Mouse (Mus musculus) G1E-ER4 (cell line): ENCODE data around the gene Cdk17. TPM values are rescaled to one million over a fixed set of nuclear protein-coding genes. Genes with fewer than 3 reads are reported as not detected.

Source experiments
- GATA1 ChIP-seq: IDR thresholded peaks from one replicate; pipeline ENCODE4 v1.8.0; 2012; ENCODE audit warnings: low read length, inconsistent platforms
- polyA plus RNA-seq: library from polyadenylated mRNA; stranded (reverse); fragments of >175 nt; gene quantifications from 2 replicates; pipeline ENCODE4 v1.2.3, GENCODE M21; 2012

Cdk17 gene
- polyA plus RNA-seq, 1 experiment, result 4.8 TPM

DNA sequence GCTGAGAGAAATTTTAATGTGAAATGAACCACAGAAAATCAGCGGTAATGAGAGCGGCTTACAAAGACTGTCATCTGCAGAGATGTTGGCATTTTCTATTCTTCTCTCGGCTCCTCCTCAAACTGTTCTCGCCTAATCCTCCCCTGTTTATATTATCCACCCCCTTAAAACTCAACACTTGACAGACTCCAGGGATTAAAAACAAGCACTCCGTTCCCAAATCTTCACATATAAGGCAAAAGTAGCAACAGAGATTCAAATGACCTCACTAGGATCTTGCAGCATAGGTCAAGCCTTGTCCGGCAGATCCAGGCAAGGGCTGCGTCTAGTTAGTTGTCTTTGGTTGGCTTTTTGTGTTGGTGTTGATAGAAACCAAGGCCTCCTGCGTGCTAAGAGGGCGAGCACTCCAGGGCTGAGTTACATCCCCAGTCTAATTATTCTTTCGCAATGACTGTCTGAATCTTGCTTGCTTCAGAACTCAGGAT lies 30.2 kb upstream of the Cdk17 start:
- TF ChIP-seq GATA1, result no peak

DNA sequence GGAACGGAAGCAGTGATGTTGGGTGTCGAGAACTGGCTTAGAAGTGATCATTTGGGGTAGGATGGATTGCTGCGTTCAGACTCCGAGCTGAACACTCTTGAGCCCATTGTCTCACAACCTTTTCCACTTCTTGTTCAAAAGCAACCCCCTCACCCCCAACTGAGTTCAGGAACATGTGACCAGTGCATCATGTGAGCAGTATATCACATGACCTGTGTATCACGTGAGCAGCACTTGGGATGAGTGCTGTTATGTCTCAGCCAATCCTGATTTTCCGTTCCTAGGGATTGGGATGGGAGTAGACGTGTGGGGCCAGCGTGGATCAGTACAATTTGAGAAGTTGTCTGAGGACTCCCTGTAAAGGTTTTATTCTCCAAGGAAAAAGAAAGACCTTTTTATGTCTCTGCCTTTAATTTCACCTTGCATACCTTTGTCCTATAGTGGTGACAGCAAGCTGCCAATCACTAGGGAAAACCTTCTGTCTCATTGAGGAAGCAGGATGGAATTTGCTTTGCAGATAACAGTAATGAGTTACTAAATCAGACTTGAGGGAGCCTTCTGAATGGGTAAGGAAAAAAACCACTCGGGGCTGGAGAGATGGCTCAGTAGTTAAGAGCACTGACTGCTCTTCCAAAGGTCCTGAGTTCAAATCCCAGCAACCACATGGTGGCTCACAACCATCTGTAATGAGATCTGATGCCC lies 28.7 kb upstream of the Cdk17 start:
- TF ChIP-seq GATA1, result no peak

DNA sequence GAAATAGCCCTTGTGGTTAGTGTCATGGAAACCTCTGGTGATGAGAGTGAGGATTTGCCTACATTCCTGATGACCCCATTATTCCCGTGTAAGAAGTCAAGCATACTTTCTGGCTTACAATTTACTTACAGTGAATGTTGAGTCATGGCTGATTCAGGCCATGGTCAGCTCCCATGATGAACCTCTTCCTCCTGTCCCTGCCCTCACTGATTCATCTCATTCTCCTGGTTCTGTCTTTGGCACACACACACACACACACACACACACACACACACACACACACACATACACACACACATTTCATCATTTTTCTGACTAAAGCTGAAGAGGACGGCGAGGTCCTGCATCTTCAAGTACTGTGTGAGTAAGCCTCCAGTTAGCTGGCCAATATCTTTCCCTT lies 21.9 kb upstream of the Cdk17 start:
- TF ChIP-seq GATA1, result no peak

DNA sequence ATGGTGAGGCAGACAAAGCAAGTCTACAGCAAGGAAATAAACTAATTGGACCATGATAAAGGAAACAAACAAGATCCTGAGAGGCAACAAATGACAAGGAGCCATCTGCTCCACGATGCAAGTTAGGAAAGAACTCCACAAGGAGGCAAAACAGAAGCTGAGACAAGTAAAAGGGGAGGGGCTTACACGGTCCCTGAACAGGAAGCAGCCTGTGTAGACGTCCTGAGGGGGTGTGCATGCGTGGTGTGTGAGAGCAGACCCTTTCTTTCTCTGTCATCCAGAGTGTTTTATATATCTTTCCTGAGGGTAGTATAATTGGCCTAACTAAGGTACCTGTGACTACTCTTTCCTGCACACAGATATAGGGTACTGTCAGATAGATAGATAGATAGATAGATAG lies 19.9 kb upstream of the Cdk17 start:
- no peak for TF ChIP-seq GATA1

DNA sequence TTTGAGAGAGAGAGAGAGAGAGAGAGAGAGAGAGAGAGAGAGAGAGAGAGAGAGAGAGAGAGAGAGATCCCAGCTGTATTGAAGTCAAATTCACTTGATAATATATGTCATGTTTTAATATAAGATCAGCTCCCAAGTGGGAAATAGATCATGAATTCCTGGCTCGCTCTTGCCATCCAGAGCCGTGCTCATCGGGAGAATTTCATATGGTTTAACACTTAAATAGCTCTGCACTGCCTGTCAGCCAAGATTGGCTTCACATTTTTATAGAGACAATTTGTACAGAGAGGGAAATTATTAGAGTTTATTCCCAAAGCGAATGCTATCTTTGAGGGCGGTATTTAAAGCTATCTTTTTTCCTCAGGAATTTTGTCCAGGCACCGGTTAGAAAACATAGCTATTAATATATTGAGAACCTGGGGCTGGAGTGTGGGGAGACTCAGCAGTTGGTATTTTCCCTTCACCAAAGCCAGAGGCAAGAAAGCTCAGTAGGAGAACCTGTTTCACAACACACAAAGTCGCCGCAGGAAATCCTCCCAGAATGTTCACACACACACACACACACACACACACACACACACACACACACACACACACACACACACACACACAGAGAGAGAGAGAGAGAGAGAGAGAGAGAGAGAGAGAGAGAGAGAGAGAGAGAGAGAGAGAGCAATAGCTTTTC lies 17.9 kb upstream of the Cdk17 start:
- TF ChIP-seq GATA1, result no peak

DNA sequence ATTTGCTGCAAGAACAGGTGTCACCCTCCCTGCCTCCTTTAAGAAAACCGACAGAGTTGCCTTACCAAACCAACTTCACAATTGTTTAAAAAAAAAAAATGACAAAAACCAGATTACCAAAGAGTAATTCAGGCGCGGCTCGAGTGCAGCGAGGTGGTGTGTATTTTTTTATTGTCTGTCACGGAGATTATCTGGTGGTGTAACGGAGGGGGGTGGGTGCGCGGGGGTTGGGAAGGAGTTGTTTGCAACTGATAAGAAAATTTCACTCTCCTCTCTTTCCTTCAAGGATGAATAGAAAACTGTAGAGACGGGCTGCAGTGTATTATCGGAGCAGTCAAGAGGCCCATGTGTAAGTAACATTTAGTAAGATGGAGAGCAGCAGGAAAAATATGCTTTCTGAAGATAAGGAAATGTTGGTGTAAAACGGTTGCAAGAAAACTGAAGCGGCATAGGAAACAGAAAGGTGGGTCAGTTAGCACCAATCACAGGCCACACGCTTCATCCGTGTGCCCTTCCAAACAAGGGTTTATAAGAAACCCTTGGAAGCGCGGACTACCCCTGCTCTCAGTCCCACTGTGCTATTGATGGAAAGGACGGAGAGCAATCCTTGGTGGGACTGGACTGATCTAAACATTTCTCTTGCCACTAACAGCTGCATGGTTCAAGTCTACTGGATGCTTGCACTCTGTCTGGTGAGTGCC lies 17.2 kb upstream of the Cdk17 start:
- peak; percentile 73 for TF ChIP-seq GATA1

DNA sequence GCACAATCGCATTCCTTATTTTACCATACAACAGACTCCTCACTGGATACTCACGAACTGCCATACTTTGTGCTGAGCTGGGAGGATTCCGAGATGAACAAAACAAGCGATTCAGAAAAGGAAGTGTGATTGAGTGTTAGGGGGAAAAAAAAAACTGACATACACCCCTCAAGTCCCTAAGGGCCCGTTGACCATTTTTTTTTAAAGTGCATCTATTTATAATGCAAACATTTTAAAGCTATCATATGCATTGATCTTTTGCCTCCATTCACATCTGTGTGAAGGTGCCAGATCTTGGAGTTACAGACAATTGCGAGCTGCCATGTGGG lies 16.7 kb upstream of the Cdk17 start:
- TF ChIP-seq GATA1, result no peak

DNA sequence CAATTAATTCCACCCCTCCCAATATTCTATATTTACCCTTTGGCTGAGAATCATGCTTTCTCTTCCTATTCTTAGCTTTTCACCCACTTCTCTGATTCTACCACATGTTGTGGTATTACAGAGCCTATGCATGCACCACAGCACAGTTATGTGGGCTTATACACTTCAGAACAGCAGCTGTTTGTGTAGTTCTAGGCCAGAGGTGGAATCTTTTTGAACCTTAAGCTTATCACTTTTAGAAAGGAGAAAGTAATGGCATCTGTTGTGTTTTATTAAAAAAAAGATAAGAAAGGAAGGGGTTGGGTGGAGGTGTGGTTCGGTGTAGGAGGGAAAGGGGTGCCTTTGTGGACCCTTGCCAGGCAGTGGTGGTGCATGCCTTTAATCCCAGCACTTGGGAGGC lies 16.1 kb upstream of the Cdk17 start:
- no peak for TF ChIP-seq GATA1

DNA sequence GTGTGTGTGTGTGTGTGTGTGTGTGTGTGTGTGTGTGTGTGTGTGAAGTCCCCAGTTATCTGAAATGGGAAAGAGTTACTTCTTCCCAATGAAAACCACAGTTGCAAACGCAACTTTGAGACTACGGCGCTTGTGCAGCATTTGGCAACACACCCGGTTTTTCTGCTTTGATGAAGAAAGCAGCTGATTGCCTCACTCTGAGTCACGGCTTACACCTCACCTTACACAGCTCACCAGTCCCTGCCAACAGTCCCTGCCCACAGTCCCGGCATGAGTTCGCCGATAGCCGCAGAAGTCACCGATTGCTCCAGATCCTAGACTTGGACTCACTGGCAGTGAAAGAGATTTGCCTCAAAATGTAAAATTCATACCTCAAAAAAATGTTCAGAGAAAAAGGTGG lies 15.6 kb upstream of the Cdk17 start:
- TF ChIP-seq GATA1, result no peak

DNA sequence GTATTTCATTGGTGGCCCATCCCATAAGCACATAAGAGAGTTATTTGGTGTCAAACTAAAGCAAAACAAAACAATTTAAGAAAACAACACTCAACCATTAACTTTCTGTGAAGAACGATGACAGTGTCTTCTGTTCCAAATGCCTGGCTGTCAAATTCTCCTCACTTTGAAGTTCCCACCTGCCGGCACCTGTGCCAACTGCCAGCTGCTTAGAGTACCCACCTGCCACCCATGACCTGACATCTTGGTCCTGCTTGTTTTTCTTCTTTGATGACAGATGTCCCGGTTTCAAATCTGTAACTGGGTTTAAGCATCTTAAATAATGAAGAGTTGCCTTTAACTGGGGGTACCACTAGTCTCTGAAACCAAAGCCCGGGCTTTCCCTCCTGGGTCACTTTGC lies 14.1 kb upstream of the Cdk17 start:
- no peak for TF ChIP-seq GATA1

DNA sequence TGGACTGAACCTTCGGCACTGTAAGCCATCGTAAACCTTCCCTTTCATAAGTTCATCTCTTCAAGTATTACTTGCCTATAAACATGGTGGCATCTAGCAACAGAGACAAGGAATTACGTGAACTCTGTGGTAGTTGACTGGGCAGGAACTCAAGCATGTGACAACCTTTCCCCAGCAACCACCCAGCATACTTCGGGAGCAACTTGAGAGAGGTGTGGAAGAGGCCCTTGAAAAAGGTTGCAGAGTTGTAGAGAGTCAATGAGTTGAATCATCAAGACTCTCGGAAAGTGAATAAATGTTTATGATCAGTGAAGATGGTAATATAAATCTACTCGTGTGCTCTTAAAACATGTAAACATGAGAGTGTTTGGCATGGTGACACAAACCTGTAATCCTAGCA lies 13.0 kb upstream of the Cdk17 start:
- TF ChIP-seq GATA1, result no peak

DNA sequence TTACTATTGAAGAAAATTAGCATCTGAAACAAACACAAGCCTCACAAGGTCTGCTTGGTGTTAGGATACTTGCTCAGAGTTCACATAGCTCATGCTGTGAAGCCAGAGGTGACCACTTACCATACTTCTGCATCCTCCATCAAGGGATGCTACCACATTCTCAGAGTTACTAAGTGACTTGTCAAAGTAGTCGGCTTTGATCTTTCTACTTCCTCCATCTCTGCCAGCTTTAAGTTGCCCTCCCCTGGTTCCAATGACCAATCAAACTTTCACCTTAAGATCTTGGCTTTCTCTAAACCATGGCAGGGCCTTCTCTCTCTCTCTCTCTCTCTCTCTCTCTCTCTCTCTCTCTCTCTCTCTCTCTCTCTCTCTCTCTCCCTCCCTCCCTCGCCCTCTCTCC lies 11.1 kb upstream of the Cdk17 start:
- TF ChIP-seq GATA1, result no peak

DNA sequence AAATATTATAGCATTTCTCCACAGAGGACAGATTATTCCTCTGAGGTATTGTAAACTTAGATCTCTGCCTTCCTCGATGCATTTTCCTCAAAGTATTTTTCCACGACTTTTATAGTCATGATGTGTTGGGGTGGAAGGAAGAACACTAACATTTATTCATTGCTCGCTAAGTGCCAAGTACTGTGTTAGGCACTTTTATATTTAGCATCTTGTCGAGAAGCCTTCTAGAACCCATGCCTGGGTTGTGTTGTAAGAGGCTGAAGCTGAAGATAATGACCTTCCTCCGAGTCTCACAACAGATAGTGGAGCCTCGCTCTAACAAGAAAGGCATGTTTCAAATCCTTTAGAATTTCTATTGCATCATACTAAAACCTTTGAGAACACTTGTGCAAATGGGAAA lies 8.9 kb upstream of the Cdk17 start:
- no peak for TF ChIP-seq GATA1

DNA sequence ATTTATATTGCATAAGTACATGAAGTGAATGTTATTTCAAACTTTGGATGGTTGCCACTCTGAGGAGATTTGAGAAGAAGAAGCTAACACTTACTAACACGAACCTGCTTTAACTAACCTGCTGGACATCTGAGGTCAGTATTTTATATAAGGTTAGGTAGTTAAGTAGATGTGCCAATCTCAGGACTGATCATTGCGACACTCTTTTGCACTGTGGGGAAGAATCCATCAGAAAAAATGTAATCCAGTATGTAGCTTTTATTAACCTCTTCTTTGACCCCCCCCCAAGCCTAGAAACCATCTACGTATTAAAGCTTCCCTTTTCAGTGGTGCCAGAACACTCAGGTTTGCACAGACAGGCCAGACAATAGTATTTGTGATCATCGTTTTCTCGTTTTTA lies 8.0 kb upstream of the Cdk17 start:
- no peak for TF ChIP-seq GATA1

DNA sequence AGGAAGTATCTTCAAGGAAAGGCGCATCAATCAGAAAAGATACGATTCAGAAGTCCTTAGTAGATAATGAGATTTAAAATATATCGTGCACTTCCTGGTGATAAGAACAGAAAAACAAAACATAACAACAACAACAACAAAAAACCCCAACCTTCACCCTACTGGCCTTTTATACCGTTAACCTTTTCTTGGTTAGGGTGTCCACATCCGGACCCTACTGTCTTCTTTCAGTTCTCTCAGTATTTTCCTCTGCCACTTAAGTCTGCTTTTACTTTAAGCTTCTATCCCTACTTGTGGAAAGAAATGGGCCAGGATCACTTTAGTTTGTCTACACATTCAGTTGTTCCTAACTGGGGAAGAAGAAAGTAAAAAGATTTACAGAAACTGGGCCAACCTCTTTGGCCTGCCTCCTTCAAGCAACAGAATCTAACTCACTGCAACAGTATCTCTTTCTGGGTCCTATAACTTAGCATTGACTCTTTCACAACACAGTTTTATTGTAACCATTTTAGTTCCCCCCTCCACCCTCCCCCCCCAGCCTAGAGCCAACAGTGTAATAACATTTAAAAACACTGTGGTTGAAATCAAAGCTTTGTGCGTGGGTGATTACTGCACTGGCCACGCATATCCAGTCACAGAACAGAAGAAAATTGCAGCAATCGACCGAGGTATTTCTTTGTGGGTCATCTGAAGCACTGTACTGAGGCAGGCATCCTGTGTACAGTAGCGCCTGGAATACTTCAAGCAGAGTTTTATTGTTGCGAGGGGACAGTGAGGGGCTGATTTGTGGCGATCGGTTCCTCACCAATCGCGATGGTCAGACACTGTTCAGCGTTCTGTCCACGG lies 801 bp upstream of the Cdk17 start:
- TF ChIP-seq GATA1, result no peak

DNA sequence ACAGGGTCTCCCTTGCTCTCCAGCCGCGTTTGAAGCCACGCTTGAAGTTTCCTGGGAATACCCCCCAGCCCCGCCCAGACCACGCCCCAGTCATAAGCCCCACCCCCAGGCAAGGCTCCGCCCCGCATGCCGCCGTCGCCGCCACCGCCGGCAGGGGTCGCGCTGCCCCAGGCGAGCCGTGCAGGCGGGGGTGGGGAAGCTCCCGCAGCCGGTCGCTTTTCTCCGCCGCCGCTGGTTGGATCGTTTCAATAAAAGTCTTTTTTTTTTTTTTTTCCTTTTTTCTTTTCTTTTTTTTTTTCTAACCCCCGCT lies 223 bp upstream of the Cdk17 start:
- no peak for TF ChIP-seq GATA1
